Mouse (Mus musculus) lung, embryonic 16.5 days (tissue): ENCODE measurements around the gene Dlg5. TPM values are rescaled to one million over a fixed set of nuclear protein-coding genes. Genes with fewer than 3 reads are reported as not detected.

ENCODE experiments used
- ATAC-seq: fragments of 200-750 bp; cut with Nextera tagmentation; 2 replicates; pipeline ENCODE4 v1.8.0; 2017; ENCODE audit warnings: low read depth, mild to moderate bottlenecking, moderate library complexity
- H3K27ac ChIP-seq: fragments of 300-500 bp; sonication (generic); 2 replicates; pipeline ENCODE4 v1.5.1; 2014; ENCODE audit warnings: mild to moderate bottlenecking, control low read depth, low read length
- H3K27me3 ChIP-seq: fragments of 300-500 bp; sonication (generic); 2 replicates; pipeline ENCODE4 v1.6.1; 2014; ENCODE audit warnings: low read depth, low read length, mixed read lengths; ENCODE audit not compliant: control insufficient read depth, insufficient read depth
- H3K36me3 ChIP-seq: fragments of 300-500 bp; sonication (generic); 2 replicates; pipeline ENCODE4 v1.6.1; 2014; ENCODE audit warnings: low read length; ENCODE audit not compliant: control insufficient read depth, insufficient read depth
- H3K4me1 ChIP-seq: fragments of 300-500 bp; sonication (generic); replicated peaks from 2 replicates; pipeline ENCODE4 v1.6.1; 2014; ENCODE audit warnings: low read length, mixed read lengths; ENCODE audit not compliant: control insufficient read depth, insufficient read depth
- H3K4me2 ChIP-seq: fragments of 300-500 bp; sonication (generic); 2 replicates; pipeline ENCODE4 v1.6.1; 2014; ENCODE audit warnings: low read depth, low read length, control low read depth
- H3K4me3 ChIP-seq: fragments of 300-500 bp; sonication (generic); 2 replicates; pipeline ENCODE4 v1.5.1; 2014; ENCODE audit warnings: mild to moderate bottlenecking, low read length, control low read depth
- H3K9ac ChIP-seq: fragments of 300-500 bp; sonication (generic); 2 replicates; pipeline ENCODE4 v1.6.1; 2014; ENCODE audit warnings: low read length, control low read depth
- H3K9me3 ChIP-seq: fragments of 300-500 bp; sonication (generic); 2 replicates; pipeline ENCODE4 v1.6.1; 2016; ENCODE audit warnings: low read length; ENCODE audit not compliant: control insufficient read depth
- WGBS: fragments of 180-500 bp; shearing (Covaris S2); extraction: QIAGEN DNeasy Blood & Tissue Kit; methylation state at CpG from one replicate; pipeline ENCODE4 v1.1.7; 2014; 5-methylcytosine and 5-hydroxymethylcytosine counted together
- polyA plus RNA-seq: library from polyadenylated mRNA; unstranded; fragments of >200 nt; fragmentation: Nextera tagmentation; extraction: Ambion mirVana; gene quantifications from 2 replicates; pipeline ENCODE4 v1.2.1, GENCODE M21; 2015

Gene Dlg5
- polyA plus RNA-seq, 1 experiment from 2014 or later, result 9.9 TPM

DNA sequence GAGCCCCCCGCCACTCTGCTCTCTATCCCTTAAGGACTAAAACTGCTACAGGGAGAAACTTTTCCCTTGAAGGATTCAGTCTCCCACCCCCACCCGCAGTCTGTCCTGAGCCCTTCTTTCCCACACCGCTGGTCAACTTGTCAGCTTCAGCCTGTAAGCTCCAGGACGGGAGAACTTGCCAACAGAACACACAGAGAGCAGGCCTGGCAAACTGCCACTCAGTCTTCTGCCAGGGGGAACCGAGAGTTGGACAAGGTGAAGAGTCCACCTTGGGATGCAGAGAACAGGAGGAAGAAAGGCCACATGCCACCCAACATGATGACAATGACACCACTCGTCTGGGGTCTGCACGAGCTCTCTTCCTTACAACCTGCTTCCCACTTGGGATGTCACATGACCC, 56.1 kb downstream of the Dlg5 start:
- Histone ChIP-seq H3K27me3 (no peaks in the 10 kb centered on the region), H3K4me3 (no peak overlapping the region), H3K4me2 (no peak overlapping the region), H3K4me1 (peaks cover 6% of the 10 kb centered on the region; the same call in 1 of the 2 replicates), H3K27ac (no peak overlapping the region), H3K36me3 (peaks cover 4% of the 10 kb centered on the region; the same call in 1 of the 2 replicates), H3K9ac (no peak overlapping the region), H3K9me3 (no peaks in the 10 kb centered on the region)
- no peak for ATAC-seq
- 44% methylated on average over 7 of the region's 7 CpGs for WGBS

DNA sequence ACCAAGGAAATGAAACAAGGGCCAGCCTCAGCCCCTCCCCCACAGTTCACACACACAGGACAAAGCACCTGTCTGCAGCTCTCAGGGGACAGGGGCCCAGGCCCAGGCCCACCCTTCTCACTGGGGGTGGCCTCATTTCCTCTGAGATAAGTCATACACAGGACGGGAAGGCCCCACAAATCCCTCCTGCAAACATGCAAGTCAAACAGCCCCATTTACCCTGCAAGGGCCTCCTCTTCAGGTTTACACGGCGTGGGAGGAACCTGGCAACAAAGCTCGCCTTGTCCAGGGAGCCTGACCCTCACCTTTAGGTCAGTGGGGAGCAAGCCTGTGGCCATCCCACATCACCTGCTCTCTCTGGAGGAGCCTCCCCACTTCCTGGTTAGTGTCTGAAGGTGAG, 60.2 kb downstream of the Dlg5 start:
- no peak overlapping the region for H3K4me3 ChIP-seq
- 38% methylated on average over 4 of the region's 4 CpGs for WGBS
- ATAC-seq, result 0 out of 2 replicates have a peak, but pooled peaks have one; percentile 20
- no peak overlapping the region for H3K9ac ChIP-seq
- no peaks in the 10 kb centered on the region for H3K27me3 ChIP-seq
- no peak overlapping the region for H3K4me2 ChIP-seq
- peaks cover 4% of the 10 kb centered on the region; the same call in 1 of the 2 replicates for H3K36me3 ChIP-seq
- no peak overlapping the region for H3K27ac ChIP-seq
- H3K9me3 ChIP-seq, result no peaks in the 10 kb centered on the region
- H3K4me1 ChIP-seq, result peaks cover 6% of the 10 kb centered on the region; the same call in 1 of the 2 replicates

- WGBS, result 66% methylated on average over 3 of the region's 3 CpGs
- Histone ChIP-seq H3K9me3 (no peaks in the 10 kb centered on the region), H3K4me2 (no peak overlapping the region), H3K4me1 (peaks cover 4% of the 10 kb centered on the region; the same call in 1 of the 2 replicates), H3K27me3 (no peaks in the 10 kb centered on the region), H3K27ac (no peak overlapping the region), H3K4me3 (no peak overlapping the region), H3K9ac (no peak overlapping the region), H3K36me3 (no peaks in the 10 kb centered on the region)
- no peak for ATAC-seq
Observed at GRCm38 (mm10) chr14:24182955-24183354, 62.8 kb downstream of the Dlg5 start.

GRCm38 (mm10) chr14:24181811-24182506, 63.8 kb downstream of the Dlg5 start:
- ATAC-seq, result peak; percentile 54; the same call in 1 of the 2 replicates
- Histone ChIP-seq H3K4me1 (peaks cover 4% of the 10 kb centered on the region; the same call in 1 of the 2 replicates), H3K9me3 (no peaks in the 10 kb centered on the region), H3K27ac (no peak overlapping the region), H3K27me3 (no peaks in the 10 kb centered on the region), H3K4me3 (no peak overlapping the region), H3K36me3 (no peaks in the 10 kb centered on the region), H3K4me2 (no peak overlapping the region), H3K9ac (no peak overlapping the region)
- 30% methylated on average over 10 of the region's 10 CpGs for WGBS

DNA sequence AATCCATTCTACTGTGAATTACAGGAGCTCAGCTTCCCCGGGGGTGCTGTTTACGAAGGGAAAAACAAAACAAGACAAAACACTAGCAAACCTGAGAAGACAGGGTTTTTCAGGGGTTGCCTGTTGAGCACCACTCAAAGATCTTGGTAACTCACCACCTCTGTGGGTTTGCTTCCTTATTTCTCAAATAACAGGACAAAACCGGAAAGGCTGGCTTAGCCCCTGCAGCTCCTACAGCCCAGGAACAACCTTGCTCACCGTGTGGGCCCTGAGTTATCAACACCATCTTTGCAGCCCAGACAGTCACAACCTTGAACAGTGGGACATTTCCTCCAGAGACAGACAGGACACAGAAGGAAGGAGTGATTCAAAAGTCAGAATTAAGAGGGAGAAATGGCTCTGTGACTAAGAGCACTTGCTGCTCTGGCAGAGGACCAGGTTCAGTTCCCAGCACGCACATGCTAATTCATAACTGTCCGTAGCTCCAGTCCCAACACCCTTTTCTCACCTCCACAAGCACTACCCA, 66.2 kb downstream of the Dlg5 start:
- Histone ChIP-seq H3K27ac (peak overlapping the region; percentile 19; the same call in 1 of the 2 replicates), H3K36me3 (peaks cover 7% of the 10 kb centered on the region; the same call in 1 of the 2 replicates), H3K4me2 (no peak overlapping the region), H3K9me3 (no peaks in the 10 kb centered on the region), H3K9ac (no peak overlapping the region), H3K4me3 (no peak overlapping the region), H3K4me1 (no peaks in the 10 kb centered on the region; the same call in 1 of the 2 replicates), H3K27me3 (no peaks in the 10 kb centered on the region)
- no peak for ATAC-seq
- 76% methylated on average over 6 of the region's 6 CpGs for WGBS

GRCm38 (mm10) chr14:24176609-24177008, 69.1 kb downstream of the Dlg5 start:
- H3K4me1 ChIP-seq, result no peaks in the 10 kb centered on the region; the same call in 1 of the 2 replicates
- H3K4me2 ChIP-seq, result no peak overlapping the region
- WGBS, result 78% methylated on average over 10 of the region's 10 CpGs
- H3K27me3 ChIP-seq, result no peaks in the 10 kb centered on the region
- H3K36me3 ChIP-seq, result peaks cover 7% of the 10 kb centered on the region; the same call in 1 of the 2 replicates
- no peaks in the 10 kb centered on the region for H3K9me3 ChIP-seq
- no peak for ATAC-seq
- H3K27ac ChIP-seq, result no peak overlapping the region
- H3K9ac ChIP-seq, result no peak overlapping the region
- H3K4me3 ChIP-seq, result no peak overlapping the region

- Histone ChIP-seq H3K9ac (no peak overlapping the region), H3K4me1 (no peaks in the 10 kb centered on the region), H3K36me3 (peaks cover 19% of the 10 kb centered on the region), H3K9me3 (no peaks in the 10 kb centered on the region), H3K27me3 (no peaks in the 10 kb centered on the region), H3K4me3 (no peak overlapping the region), H3K27ac (no peak overlapping the region), H3K4me2 (no peak overlapping the region)
- 67% methylated on average over 6 of the region's 6 CpGs for WGBS
- no peak for ATAC-seq
Observed at GRCm38 (mm10) chr14:24173326-24173725, 72.4 kb downstream of the Dlg5 start.

DNA sequence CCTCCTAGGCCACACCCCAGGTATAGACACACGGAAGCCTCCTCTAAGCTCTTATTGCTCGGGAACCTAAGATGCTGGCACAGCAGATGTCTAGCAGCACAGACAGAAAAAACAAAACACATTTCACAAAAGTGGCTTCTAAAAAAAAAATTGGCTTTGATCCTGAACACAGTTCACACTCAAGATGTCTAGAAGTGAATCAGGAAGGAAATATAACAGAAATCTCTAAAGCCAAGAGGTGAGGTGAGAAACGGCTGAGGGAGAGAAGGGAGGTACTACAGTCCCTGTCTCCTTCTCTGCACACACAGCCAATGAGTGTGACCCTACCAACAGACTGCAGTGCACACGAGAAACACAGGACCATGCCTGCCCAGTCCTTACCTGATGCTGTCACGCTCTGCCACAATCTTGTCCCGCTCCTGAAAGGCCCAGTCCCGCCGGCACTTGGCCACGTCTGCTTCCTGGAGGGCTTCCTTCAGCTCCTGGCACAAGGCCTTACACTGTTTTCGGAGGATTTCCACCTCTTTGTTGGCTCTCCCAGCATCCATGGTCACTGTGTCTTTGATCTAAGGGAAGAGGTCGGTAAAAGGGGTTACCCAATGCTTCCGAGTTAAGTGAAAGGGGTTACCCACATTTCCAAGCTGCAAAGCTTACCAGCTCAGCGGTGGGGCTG, 73.9 kb downstream of the Dlg5 start:
- Histone ChIP-seq H3K4me1 (no peaks in the 10 kb centered on the region), H3K4me2 (no peak overlapping the region), H3K27ac (no peak overlapping the region), H3K9ac (no peak overlapping the region), H3K9me3 (no peaks in the 10 kb centered on the region), H3K4me3 (no peak overlapping the region), H3K27me3 (no peaks in the 10 kb centered on the region), H3K36me3 (peaks cover 21% of the 10 kb centered on the region)
- no peak for ATAC-seq
- 66% methylated on average over 13 of the region's 13 CpGs for WGBS

- Histone ChIP-seq H3K4me1 (no peaks in the 10 kb centered on the region), H3K9me3 (no peaks in the 10 kb centered on the region), H3K9ac (no peak overlapping the region), H3K4me3 (no peak overlapping the region), H3K4me2 (no peak overlapping the region), H3K36me3 (peaks cover 35% of the 10 kb centered on the region), H3K27me3 (no peaks in the 10 kb centered on the region), H3K27ac (no peak overlapping the region)
- no peak for ATAC-seq
- 89% methylated on average over 8 of the region's 8 CpGs for WGBS
Observed at GRCm38 (mm10) chr14:24166046-24166445, 79.7 kb downstream of the Dlg5 start.
